Mouse (Mus musculus) ES-CJ7 (cell line): ENCODE data around the gene Cacna1c.

Experiments
- DNase-seq: peaks from one replicate; pipeline ENCODE4 v3.0.0; 2011; ENCODE audit warnings: low read depth, low spot score

The Cacna1c gene

GRCm38 (mm10) chr6:118705840-118706239, 490.4 kb downstream of the Cacna1c start:
- DNase-seq: no peak

GRCm38 (mm10) chr6:118694626-118695025, 501.6 kb downstream of the Cacna1c start:
- DNase-seq: no peak

DNA sequence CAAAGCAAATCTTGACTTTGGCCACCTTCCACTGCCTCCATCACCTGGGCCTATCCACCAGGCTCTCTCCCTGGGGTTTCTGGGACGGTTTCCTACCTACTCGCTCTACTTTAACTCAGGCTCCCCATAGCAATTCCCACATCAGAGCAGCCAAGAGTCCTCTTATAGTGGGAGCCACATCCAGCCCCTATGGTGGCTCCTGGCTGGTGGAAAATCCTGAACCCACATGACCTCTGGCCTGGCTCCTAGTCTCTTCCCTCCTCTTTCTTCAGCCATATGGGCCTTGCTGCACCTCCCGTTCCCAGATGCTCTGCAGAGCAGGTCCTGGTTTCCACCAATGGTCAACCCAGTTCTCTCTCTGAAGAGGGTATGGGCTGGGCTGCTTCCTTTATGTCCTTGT, 506.8 kb downstream of the Cacna1c start:
- DNase-seq: no peak

- no peak for DNase-seq
These were observed 507.4 kb downstream of the Cacna1c start for GRCm38 (mm10) chr6:118688856-118689255.

GRCm38 (mm10) chr6:118680814-118681213, 515.4 kb downstream of the Cacna1c start:
- no peak for DNase-seq

DNA sequence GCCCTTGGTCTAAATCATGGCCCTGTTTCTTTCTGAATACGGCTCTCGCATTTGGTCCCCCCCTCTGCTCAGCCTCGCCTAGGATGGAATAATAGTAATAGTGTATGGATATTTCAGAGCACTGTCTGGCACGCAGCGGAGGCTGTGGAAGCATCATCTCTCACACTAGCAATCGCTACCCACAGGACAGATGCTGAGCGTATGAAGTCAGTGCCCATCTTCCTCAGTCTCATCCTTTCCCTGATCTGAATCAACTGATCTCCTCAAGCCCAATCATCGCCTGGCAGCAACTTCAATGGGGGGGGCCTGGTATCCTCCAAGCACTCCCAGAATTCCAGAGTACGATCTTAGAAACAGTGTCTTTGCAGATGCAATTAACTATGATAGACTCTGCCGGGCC, 518.2 kb downstream of the Cacna1c start:
- DNase-seq: no peak

- no peak for DNase-seq
These were observed 518.9 kb downstream of the Cacna1c start for GRCm38 (mm10) chr6:118677306-118677705.

DNA sequence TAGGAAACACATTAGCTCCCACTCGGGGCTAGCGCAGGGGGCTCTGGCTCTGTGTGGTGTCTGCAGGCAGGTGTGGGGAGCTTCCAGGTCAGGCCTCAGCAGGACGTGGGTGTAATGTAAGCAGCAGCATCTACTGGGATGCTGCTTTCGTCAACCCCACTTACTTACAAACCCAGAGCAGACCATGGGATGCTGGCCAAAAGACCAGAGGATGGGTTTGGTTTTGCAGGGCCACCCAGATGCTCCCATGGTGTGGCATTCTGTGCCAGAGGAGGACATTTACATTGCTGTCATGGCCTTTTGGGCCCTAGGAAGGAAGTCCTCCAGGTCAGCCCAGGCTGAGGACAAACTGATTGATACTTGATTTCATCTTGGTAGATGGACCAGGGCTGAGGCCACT, 521.4 kb downstream of the Cacna1c start:
- DNase-seq: no peak

GRCm38 (mm10) chr6:118673974-118674695, 522.1 kb downstream of the Cacna1c start:
- DNase-seq: no peak

GRCm38 (mm10) chr6:118653331-118653730, 542.9 kb downstream of the Cacna1c start:
- DNase-seq: no peak

GRCm38 (mm10) chr6:118649121-118649783, 547.0 kb downstream of the Cacna1c start:
- DNase-seq: no peak

DNA sequence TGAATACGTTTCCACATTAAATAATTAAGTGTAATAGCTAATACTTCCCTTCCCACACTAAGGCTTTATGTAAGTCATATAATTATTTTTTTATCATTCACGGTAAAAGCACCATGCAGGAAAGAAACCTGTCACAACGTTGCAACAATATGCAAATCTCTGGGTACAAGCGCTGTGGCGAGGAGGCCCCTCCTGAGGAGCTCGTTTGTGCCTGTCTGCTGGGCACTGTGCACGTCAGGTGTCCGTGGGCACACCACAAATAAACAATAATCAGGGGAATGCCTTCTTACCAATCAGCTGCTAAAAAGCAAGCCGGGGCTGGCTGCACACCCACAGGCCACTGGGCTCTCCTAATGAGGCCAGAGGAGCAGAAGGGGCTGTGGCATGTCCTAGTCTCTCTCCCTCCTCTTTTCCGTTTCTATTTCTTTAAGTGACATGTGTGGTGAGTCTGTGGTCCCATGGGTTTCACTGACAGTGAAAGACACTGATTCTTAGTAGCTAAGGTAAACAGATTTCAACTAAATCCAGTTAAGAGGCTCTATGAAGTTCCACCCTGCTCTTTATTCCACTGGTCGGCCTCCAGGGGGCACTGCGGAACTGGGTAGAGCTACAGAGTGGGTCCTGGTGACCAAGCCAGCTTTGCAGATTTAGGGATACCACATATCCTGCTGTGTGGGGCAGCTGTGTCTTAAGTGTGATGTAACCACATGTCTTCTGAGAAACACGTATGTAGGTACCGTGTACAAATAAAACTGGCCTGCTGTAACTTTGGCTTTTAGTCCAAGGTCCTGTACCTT, 549.8 kb downstream of the Cacna1c start:
- DNase-seq: peak; percentile 71

- DNase-seq: no peak
These were observed 551.4 kb downstream of the Cacna1c start for GRCm38 (mm10) chr6:118644866-118645265.

- no peak for DNase-seq
These were observed 552.7 kb downstream of the Cacna1c start for GRCm38 (mm10) chr6:118643541-118643940.

GRCm38 (mm10) chr6:118641671-118642325, 554.4 kb downstream of the Cacna1c start:
- peak; percentile 32 for DNase-seq

GRCm38 (mm10) chr6:118639816-118640215, 556.4 kb downstream of the Cacna1c start:
- no peak for DNase-seq

GRCm38 (mm10) chr6:118638911-118639310, 557.3 kb downstream of the Cacna1c start:
- DNase-seq: no peak

GRCm38 (mm10) chr6:118632491-118632890, 563.7 kb downstream of the Cacna1c start:
- DNase-seq: no peak

- no peak for DNase-seq
These were observed 566.2 kb downstream of the Cacna1c start for GRCm38 (mm10) chr6:118630006-118630405.

GRCm38 (mm10) chr6:118626246-118626645, 570.0 kb downstream of the Cacna1c start:
- DNase-seq: peak; percentile 55

DNA sequence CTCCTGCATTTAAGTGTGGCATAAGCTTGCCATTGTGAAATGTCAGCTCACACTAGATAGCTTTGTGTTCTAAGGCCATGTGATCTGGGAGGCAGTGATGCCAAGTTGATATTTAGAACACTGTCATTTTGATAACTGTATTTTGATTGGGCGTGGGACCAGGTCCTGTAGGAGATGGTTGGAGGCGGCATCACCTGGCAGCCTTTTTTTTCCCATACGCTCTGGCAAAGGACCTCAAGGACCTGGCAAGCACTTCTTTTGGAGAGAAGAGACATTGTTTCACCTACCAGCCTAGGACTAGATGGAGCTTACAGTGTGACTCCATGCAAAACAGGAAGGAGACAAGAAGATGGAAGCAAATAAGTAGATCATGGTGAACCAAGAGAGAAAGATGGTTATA, 572.6 kb downstream of the Cacna1c start:
- DNase-seq: no peak

GRCm38 (mm10) chr6:118621866-118622265, 574.4 kb downstream of the Cacna1c start:
- no peak for DNase-seq
